ENCODE assay signal across 8 mouse cellular contexts in genomic region chr8:35933186-35934114, GRCm38 (mm10).
DNase-seq lines count a peak whose midpoint lies in the region; ATAC-seq lines count a peak whose summit lies in the region.

No protein-coding gene starts in this region.

- peak; percentile 60 for ATAC-seq in heart, embryonic 15.5 days (replicated peaks; ENCODE audit: insufficient number of reproducible peaks, insufficient read depth, low FRiP score, low read depth)
- peak; percentile 98 for ATAC-seq in forebrain, embryonic 15.5 days (replicated peaks)
- peak; percentile 99 for ATAC-seq in midbrain, embryonic 16.5 days

- no peak for DNase-seq in heart, adult 8-10 months (ENCODE audit: low spot score)
- peak; percentile 83 for DNase-seq in layer of hippocampus, adult 11-12 months (ENCODE audit: low spot score)
- DNase-seq in adrenal gland, adult 8-10 months: no peak
- no peak for DNase-seq in urinary bladder, postnatal 14 days (ENCODE audit: low spot score)
- no peak for DNase-seq in T-cell, adult 2 months (ENCODE audit: low spot score)

- H3K9me3 ChIP-seq in heart, embryonic 15.5 days (replicated peaks): no peaks in the 10 kb centered on the region
- H3K9me3 ChIP-seq in forebrain, embryonic 15.5 days: no peaks in the 10 kb centered on the region
- no peaks in the 10 kb centered on the region for H3K9me3 ChIP-seq in midbrain, embryonic 16.5 days (replicated peaks; ENCODE audit: control insufficient read depth, low read length, poor library complexity, severe bottlenecking)

- WGBS in heart, embryonic 15.5 days: 60% methylated on average over 13 of the region's 13 CpGs
- WGBS in forebrain, embryonic 15.5 days: 12% methylated on average over 13 of the region's 13 CpGs
- WGBS in midbrain, embryonic 16.5 days: 21% methylated on average over 13 of the region's 13 CpGs

- no peak overlapping the region for H3K9ac ChIP-seq in heart, embryonic 15.5 days
- H3K9ac ChIP-seq in forebrain, embryonic 15.5 days (replicated peaks): no peak overlapping the region
- no peak overlapping the region for H3K9ac ChIP-seq in midbrain, embryonic 16.5 days (ENCODE audit: low read depth, low read length)

- H3K36me3 ChIP-seq in heart, embryonic 15.5 days: no peaks in the 10 kb centered on the region
- H3K36me3 ChIP-seq in forebrain, embryonic 15.5 days: no peaks in the 10 kb centered on the region
- no peaks in the 10 kb centered on the region for H3K36me3 ChIP-seq in midbrain, embryonic 16.5 days (ENCODE audit: control insufficient read depth, insufficient read depth, low read length)

- H3K4me2 ChIP-seq in heart, embryonic 15.5 days: no peak overlapping the region
- H3K4me2 ChIP-seq in forebrain, embryonic 15.5 days (replicated peaks): 0 out of 2 replicates have a peak overlapping the region, but pooled peaks have one; percentile 7
- H3K4me2 ChIP-seq in midbrain, embryonic 16.5 days (ENCODE audit: low read length): no peak overlapping the region

- no peaks in the 10 kb centered on the region for H3K27me3 ChIP-seq in heart, embryonic 15.5 days
- no peaks in the 10 kb centered on the region for H3K27me3 ChIP-seq in forebrain, embryonic 15.5 days
- H3K27me3 ChIP-seq in midbrain, embryonic 16.5 days (ENCODE audit: control insufficient read depth, insufficient read depth, low read depth, low read length): no peaks in the 10 kb centered on the region

- peaks cover 8% of the 10 kb centered on the region for H3K4me1 ChIP-seq in heart, embryonic 15.5 days (replicated peaks)
- H3K4me1 ChIP-seq in forebrain, embryonic 15.5 days: peaks cover 23% of the 10 kb centered on the region
- no peaks in the 10 kb centered on the region; the same call in 1 of the 2 replicates for H3K4me1 ChIP-seq in midbrain, embryonic 16.5 days (ENCODE audit: control insufficient read depth, insufficient read depth, low read length)

- no peak overlapping the region for H3K27ac ChIP-seq in heart, embryonic 15.5 days
- peak overlapping the region; percentile 93 for H3K27ac ChIP-seq in forebrain, embryonic 15.5 days (replicated peaks)
- peak overlapping the region; percentile 66 for H3K27ac ChIP-seq in midbrain, embryonic 16.5 days (ENCODE audit: low read length)

- H3K4me3 ChIP-seq in heart, embryonic 15.5 days: no peak overlapping the region
- no peak overlapping the region for H3K4me3 ChIP-seq in forebrain, embryonic 15.5 days
- H3K4me3 ChIP-seq in midbrain, embryonic 16.5 days (ENCODE audit: low read depth, low read length): no peak overlapping the region
